Mouse (Mus musculus) 3134 (cell line): ENCODE measurements around the gene Kcne1.

Experiments used
- DNase-seq: peaks from one replicate; pipeline ENCODE4 v3.0.0-alpha.2; 2011; ENCODE audit warnings: low spot score; ENCODE audit not compliant: insufficient read length; ENCODE audit errors: extremely low read depth

The Kcne1 gene

DNA sequence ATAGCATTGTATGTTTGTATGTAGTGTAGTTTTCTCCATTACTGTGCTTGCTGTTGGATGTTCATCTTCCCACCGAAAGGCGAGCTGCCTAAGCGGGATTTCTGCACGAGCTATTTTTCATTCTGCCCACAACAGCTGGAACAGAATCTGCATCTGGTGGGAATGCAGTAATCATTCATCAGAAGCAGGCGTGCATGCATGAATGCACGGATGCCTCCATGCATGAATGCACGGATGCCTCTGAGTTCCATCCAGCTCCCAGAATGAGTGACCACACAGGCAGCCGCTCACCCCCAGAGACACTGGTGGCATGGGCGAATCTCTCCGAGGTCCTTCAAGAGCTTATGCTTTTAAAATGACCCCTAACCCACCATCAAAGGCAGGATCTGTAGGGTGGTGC lies 1.7 kb downstream of the Kcne1 start:
- DNase-seq: no peak

DNA sequence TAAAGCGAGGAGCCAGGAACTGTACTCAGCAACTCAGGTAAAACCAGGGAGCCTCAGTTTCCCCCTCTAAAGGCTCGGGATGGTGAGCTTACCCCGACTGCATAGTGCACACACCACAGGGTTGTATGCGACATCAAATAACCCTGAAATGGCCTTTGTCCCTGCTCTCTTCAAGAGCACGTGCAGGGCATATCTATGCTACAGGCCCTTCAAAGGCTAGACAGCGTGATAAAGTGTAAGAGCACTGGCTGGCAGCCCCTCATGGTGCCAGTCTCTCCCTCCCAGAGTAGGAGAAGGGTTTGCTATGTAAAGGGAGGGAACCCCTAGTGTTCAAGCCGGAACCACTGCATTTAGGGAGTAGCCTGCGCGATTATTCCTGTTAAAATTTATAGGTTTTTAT lies 2.2 kb downstream of the Kcne1 start:
- DNase-seq: no peak

DNA sequence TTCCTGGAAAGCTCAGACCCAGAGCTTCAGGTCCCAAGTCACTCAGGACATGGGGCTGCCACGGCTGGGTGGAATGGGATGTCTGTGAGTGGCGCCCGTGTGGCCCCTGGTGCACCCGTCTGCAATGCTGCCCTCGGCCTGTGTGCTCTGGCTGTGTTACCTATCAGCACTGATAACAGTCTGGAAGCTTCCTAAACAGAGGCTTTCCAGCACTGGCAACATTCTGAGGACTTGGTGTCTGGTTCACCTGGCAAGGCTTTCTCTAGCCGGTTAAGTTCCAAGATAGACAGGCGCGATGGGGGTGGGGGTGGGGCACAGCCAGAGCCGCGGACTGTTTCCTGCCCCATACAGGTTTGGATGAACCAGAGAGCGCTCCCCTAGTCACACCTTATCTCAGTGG lies 3.3 kb downstream of the Kcne1 start:
- no peak for DNase-seq

DNA sequence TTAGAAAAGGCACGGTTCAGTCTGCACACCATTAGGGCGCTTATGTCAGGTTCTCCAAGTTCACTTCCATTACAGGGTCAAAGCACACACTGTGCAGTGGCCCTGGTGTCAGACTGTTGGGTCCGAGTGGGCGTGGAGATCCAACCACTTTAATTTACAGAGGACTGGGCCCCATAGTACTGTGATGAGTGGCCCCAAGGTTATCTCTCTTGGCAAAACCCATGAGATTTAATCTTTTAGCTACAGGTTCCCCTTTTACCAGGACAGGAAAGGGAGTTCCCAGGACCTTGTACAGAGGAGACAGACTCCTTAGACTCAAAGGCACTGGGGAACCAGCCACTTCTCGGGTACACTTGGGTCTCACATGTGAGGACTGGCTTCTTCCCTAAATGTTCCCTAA lies 3.9 kb downstream of the Kcne1 start:
- DNase-seq: no peak

DNA sequence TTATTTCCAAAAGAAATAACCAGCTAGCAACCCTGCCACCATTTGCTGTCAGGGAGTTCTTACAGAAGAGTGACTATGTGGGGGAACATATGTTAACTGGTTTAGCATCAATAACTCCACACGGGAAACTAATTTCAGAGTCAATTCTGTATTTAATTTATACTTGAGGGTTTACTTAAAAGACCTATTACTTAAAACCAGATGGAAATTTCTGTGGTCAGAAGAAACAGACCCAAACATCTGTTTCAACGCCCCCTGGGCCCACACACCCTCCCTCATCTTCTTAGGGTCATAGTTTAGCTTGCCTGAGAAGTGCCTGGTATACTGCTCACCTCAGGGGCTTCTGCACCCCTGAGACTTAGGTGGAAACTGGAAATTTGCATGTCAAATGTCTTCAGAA lies 5.4 kb downstream of the Kcne1 start:
- DNase-seq: no peak

DNA sequence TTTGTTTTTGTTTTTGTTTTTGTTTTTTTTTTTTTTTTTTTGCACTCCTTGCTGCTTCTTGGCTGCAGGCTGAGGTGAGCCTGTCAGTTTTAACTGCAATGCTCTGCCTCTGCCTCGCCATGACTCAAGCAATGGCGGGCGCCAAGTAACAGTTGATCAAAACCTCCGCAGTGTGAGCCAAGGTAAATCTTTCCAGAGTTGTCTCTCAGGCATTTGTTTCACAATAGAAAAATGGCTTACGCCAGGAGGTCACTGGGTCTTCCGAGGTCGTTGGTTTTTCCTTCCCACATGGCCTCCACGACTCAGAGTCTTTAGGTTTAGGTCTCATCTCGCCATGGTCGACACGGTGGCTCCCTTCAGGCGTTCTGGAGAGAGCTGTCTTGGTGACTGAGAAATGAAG lies 6.0 kb downstream of the Kcne1 start:
- no peak for DNase-seq

DNA sequence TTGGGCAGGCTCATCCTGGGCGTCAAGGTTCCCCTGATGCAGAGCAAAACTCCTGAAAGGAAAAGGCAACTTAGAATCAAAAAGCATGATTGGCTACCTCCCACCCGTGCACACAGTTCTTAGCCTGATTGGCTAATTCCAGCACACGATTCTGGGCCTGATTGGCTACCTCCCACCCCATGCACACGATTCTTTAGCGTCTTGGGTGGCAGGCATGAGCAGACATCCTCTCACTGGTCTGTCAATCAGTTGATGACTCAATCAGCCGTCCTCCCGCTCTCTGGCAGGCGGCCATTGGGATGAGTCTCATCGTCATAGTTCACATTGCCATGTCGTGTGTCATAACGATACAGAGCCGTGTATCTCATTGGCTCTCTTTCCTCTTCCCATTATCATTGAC lies 10.3 kb downstream of the Kcne1 start:
- peak; percentile 21 for DNase-seq

DNA sequence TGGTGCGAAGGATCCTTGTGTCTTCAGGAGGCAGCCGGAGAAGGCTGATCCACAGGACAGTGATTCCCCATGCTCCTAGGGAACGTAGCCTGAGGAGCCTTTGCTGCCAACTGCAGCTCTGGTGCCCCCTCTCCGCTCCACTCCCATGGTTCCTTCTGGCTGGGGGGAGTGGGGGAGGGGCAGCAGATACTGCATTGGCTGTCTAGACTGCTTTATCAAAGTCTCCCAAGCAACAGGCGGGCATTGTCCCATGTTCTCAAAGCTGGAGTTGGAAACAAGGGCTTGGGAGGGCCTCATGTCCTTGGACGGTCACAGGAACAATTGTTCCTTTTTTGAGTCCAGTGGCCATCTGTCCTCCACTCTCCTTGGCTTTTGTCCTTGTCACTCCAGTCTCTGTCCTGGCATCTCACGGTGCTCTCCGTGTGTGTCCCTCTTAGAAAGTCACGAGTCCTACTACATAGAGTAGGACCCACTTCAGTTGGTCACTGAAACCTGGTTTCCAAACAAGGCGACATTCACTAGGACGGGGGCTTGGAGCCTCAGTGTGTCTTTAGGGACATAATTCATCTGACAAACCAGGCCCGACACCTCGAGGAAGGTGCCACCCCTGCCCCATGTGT lies 12.9 kb downstream of the Kcne1 start:
- DNase-seq: no peak

GRCm38 (mm10) chr16:92345177-92345576 lies 14.1 kb downstream of the Kcne1 start:
- no peak for DNase-seq

GRCm38 (mm10) chr16:92340612-92341511 lies 18.4 kb downstream of the Kcne1 start:
- DNase-seq: no peak

DNA sequence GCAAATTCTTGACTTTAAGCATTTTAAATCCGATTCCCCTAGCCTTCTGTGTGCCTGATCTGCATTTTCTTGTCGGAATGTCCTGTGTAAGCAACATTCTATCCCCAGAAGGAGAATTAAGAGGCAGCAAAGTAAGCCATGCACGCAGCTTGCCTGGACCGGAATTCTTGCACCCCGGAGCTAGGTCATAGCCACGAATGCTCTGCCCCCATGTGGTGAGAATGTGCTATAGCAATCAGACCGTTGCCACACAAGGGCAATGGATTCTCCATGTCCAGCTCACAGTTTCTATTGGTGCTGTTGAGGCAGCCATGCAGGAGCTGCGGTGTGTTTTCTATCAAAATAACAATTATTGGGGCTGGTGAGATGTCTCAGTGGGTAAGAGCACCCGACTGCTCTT lies 23.0 kb downstream of the Kcne1 start:
- no peak for DNase-seq

- DNase-seq: no peak
These were observed 24.7 kb downstream of the Kcne1 start for GRCm38 (mm10) chr16:92334600-92334999.

- DNase-seq: no peak
These were observed 28.3 kb downstream of the Kcne1 start for GRCm38 (mm10) chr16:92330966-92331365.

DNA sequence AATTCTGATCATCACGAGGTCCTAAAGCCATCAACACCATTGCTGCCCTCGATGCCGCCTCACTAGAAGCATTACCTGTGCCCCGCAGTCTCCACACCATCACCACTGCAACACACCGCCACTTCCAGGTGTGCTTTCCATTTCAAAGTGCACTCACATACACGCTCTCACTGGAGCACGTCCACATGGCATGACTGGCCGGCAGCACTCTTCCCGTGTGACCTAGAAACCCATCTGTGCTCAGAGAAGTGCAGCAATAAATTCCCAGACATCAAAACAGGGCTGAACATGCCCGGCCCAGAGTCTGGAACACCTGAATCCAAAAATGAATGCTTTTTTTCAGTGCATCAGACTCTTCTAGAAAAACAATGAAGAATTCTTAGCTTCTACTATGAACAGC lies 31.4 kb downstream of the Kcne1 start:
- DNase-seq: no peak

DNA sequence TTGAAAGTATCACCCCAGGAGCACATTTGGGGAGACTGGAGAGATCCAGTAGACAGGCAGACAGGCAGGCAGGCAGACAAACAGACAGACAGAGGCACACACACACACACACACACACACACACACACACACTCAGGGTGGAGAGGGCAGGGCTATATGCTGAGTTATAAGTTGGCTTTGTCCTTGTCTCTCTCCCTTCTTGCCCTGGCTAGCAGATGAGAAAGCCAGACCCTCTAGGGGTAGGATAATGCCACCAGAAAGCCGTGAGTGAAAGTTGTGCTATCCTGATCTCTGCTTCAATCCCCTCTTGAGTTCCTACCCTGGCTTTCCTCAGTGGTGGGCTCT lies 34.2 kb downstream of the Kcne1 start:
- DNase-seq: no peak

DNA sequence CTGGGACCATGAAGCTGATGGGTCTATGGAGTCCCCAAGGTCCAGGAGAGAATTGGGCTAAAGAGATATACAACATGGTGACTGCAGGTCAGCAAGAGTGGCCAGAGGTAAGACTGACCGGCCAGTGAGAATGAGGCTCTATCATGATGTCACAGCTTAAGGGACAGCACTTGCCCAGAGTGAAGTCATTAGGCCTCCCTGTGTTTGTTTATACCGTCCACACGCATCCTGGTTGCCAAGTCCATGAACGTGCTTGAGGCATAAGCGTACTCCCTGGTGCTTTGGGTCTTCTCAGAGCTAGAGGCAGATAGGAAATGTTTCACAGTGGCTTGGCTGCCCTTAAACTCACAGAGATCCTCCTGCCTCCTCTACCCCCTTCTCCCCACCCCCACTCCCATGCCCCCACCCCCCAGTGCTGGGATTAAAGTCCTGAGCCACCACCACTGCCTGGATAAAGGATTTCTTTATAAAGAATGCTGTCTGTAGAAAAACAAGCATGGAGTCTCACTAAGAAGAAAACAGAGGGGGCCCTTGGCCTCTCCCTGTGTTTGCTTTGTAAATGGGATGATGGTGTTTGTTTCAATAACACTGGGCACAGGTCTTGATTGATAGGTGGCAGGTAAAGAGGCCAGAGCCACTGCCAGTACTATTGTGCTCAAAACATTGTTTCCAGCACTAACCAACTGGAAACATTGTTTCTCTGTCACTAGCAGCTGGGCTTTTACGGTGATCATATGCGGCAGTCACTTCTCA lies 34.8 kb downstream of the Kcne1 start:
- DNase-seq: no peak

GRCm38 (mm10) chr16:92321341-92321740 lies 37.9 kb downstream of the Kcne1 start, which contains the start of gene Fam243:
TSS of gene Fam243 (minus strand) at chr16:92321441.
- DNase-seq: no peak

- DNase-seq: no peak
These were observed 38.9 kb downstream of the Kcne1 start for GRCm38 (mm10) chr16:92320361-92320760.

DNA sequence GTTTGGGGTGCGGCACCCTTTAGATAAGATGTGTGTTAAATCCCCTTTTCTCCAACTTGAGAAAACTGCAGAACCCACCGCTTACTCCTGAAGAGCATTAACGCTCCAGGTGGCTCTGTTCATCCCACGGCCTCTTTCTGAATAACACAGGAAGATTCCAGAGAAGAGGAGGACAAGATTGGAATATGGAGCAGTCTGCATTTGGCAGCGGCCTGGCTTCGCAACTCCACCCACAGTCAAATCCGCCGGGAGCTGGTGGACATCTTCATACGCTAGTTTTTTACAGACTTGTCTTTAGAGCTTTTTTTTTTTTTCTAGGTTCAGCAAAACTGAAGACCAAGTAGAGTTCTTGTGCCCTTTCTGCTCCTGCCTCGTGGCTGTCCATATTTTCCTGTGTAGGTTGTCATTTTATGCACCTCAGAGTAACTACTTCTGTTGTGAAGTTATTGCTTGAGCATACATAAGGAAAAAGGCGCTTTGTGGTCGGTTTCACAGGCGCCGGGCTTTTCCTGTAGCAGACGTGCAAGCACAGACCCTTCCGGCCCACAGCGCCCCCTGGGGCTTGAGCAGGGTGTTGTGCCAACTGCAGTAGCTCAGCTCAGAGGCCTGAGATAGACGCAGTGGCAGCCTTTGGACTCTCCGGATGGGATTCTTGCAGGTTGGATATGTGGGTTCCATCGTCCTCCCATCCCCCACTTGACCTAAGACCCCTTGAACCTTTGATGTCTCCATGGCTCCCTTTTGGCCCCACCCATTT lies 39.7 kb downstream of the Kcne1 start:
- peak; percentile 23 for DNase-seq

- DNase-seq: no peak
These were observed 43.1 kb downstream of the Kcne1 start for GRCm38 (mm10) chr16:92316049-92316738.
